8 mouse cellular contexts compared by ENCODE assay signal in the genomic region with DNA sequence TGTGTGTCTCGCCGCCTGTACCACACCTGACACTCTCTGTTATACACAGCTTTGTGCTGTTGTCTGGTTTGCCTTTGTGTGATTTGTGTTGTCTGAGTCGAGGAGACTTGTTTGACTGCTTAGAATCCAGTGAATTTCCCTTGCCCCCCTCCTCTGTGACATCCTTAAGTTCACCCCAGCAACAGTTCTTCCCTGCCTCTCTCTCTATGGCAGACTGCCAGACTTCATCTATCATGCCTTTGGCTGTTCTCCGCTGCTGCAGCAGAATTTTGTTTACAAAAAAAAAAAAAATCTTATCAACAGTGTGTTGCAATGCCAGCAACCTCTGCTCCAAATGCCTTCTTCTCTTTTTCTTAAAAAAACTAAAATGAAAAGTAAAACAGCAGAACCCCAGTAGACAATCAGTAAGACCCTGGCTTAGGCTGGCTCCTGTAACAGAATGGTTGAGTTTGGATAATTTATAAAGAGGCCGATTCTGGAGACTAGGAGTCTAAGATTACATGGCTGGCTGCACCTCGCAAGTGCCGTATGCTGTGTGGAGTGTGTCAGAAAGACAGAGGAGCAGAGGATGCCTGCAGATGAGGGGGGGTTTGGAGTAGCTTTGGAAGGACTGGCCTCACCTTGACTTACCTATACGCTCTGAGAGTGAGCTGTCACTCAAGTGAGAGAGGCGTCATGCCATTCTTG. TPM values are rescaled to one million over a fixed set of nuclear protein-coding genes. Genes with fewer than 3 reads are reported as not detected.
A peak's percentile ranks its signal among the peaks of the same experiment; 100 is the strongest.
DNase-seq lines count a peak whose midpoint lies in the region; ATAC-seq lines count a peak whose summit lies in the region.

No protein-coding gene starts in this region.

- H3K4me2 ChIP-seq in neural tube, embryonic 11.5 days (ENCODE audit: low read depth): no peak overlapping the region
- H3K4me2 ChIP-seq in forebrain, embryonic 14.5 days (ENCODE audit: low read length): peak overlapping the region; percentile 16; the same call in 1 of the 2 replicates

- ATAC-seq in neural tube, embryonic 11.5 days (ENCODE audit: insufficient read depth, low FRiP score, low TSS enrichment): no peak; the same call in 1 of the 2 replicates
- ATAC-seq in forebrain, embryonic 14.5 days: peak; percentile 74
- peak; percentile 49; the same call in 1 of the 2 replicates for ATAC-seq in megakaryocyte, adult 5-6 weeks (ENCODE audit: poor library complexity, severe bottlenecking)

- WGBS in neural tube, embryonic 11.5 days: 68% methylated on average over 9 of the region's 9 CpGs
- WGBS in forebrain, embryonic 14.5 days: 27% methylated on average over 9 of the region's 9 CpGs

- no peak overlapping the region for H3K9ac ChIP-seq in neural tube, embryonic 11.5 days (ENCODE audit: low read length)
- no peak overlapping the region for H3K9ac ChIP-seq in forebrain, embryonic 14.5 days (ENCODE audit: low read length)

- no peaks in the 10 kb centered on the region for H3K9me3 ChIP-seq in neural tube, embryonic 11.5 days (ENCODE audit: control insufficient read depth, low read length)
- H3K9me3 ChIP-seq in forebrain, embryonic 14.5 days (replicated peaks; ENCODE audit: control insufficient read depth, low read length): no peaks in the 10 kb centered on the region

- H3K36me3 ChIP-seq in neural tube, embryonic 11.5 days (ENCODE audit: control insufficient read depth, insufficient read depth, low read length): no peaks in the 10 kb centered on the region
- no peaks in the 10 kb centered on the region for H3K36me3 ChIP-seq in forebrain, embryonic 14.5 days (ENCODE audit: control insufficient read depth, insufficient read depth, low read length)

- no peaks in the 10 kb centered on the region for H3K27me3 ChIP-seq in neural tube, embryonic 11.5 days (ENCODE audit: control insufficient read depth, insufficient read depth, low read length)
- H3K27me3 ChIP-seq in forebrain, embryonic 14.5 days (replicated peaks; ENCODE audit: control insufficient read depth, insufficient read depth, low read length): no peaks in the 10 kb centered on the region

- no peak overlapping the region for H3K4me3 ChIP-seq in neural tube, embryonic 11.5 days (ENCODE audit: low read depth, low read length)
- no peak overlapping the region for H3K4me3 ChIP-seq in forebrain, embryonic 14.5 days (ENCODE audit: low read depth, low read length)

- no peaks in the 10 kb centered on the region for H3K4me1 ChIP-seq in neural tube, embryonic 11.5 days (ENCODE audit: control insufficient read depth, insufficient read depth, low read length)
- H3K4me1 ChIP-seq in forebrain, embryonic 14.5 days (ENCODE audit: control insufficient read depth, insufficient read depth, low read length): peaks cover 22% of the 10 kb centered on the region

- DNase-seq in neural tube, embryonic 11.5 days (ENCODE audit: low spot score): peak; percentile 26
- no peak for DNase-seq in neural tube, embryonic 10.5 days (ENCODE audit: extremely low spot score, low spot score)
- peak; percentile 91 for DNase-seq in forebrain, embryonic 14.5 days (ENCODE audit: low spot score)
- peak; percentile 36 for DNase-seq in kidney, adult 11 months
- DNase-seq in thymus, postnatal 4 days: no peak
- no peak for DNase-seq in layer of hippocampus, adult 9-10 months (ENCODE audit: low spot score)
- DNase-seq in spleen, postnatal 36 days (ENCODE audit: low spot score in 2 of 2): no peak

- H3K27ac ChIP-seq in neural tube, embryonic 11.5 days (ENCODE audit: low read depth, low read length): no peak overlapping the region
- H3K27ac ChIP-seq in forebrain, embryonic 14.5 days (ENCODE audit: low read depth, low read length): peak overlapping the region; percentile 46

RNA-seq across cellular contexts. Expression of a gene that starts 44.8 kb away (rescaled TPM):
- polyA plus RNA-seq in neural tube, embryonic 11.5 days (2014; fragmentation: Nextera tagmentation; extraction: Ambion mirVana): 16.4 and 19.2 TPM in 2 replicates
- polyA plus RNA-seq in forebrain, embryonic 14.5 days (2014; fragmentation: Nextera tagmentation; extraction: Ambion mirVana): 39.0 and 43.4 TPM in 2 replicates
- total RNA-seq in megakaryocyte, adult 5-6 weeks (2015): 2.4 and 2.7 TPM in 2 replicates
- total RNA-seq in megakaryocyte, adult 5-6 weeks (2017): 0.62 and 1.4 TPM in 2 replicates

Comparison
In these comparisons a context has a peak if more than half of its experiments do, and no peak if none do; other contexts are left out.
1. DNase-seq: peak in neural tube, embryonic 11.5 days (single experiment), forebrain, embryonic 14.5 days (single experiment) and kidney, adult 11 months (single experiment); none in neural tube, embryonic 10.5 days (single experiment), thymus, postnatal 4 days (single experiment), layer of hippocampus, adult 9-10 months (single experiment) and spleen, postnatal 36 days (0 of 2).